Mouse (Mus musculus) thymus, postnatal 36 days (tissue): ENCODE data around the gene C1qc.

ENCODE experiments used
- DNase-seq, 2 experiments: peaks; one replicate each; pipeline ENCODE4 v3.0.0; 2022; ENCODE audit warnings: mixed read lengths in 2 of 2

Gene C1qc

GRCm38 (mm10) chr4:136842802-136843201 is 50.1 kb downstream of the C1qc start:
- DNase-seq: no peak

- no peak for DNase-seq
These were observed 50.8 kb downstream of the C1qc start for GRCm38 (mm10) chr4:136842033-136842432.

- peak; percentile 78 for DNase-seq
These were observed 51.8 kb downstream of the C1qc start for GRCm38 (mm10) chr4:136841056-136841455.
